Mouse (Mus musculus) myocyte (in vitro differentiated cells): Measurements from ENCODE around the gene Hcar1. TPM values are rescaled to one million over a fixed set of nuclear protein-coding genes. Genes with fewer than 3 reads are reported as not detected.

Experiments
- H3K27me3 ChIP-seq: one replicate; pipeline ENCODE4 v1.6.1; 2011; ENCODE audit not compliant: control insufficient read depth, insufficient read depth, insufficient read length
- H3K36me3 ChIP-seq: one replicate; pipeline ENCODE4 v1.6.1; 2011; ENCODE audit not compliant: control insufficient read depth, insufficient read depth
- H3K4me2 ChIP-seq: one replicate; pipeline ENCODE4 v1.6.1; 2011; ENCODE audit warnings: low read depth, control low read depth
- H3K4me3 ChIP-seq: one replicate; pipeline ENCODE4 v1.5.1; 2011; ENCODE audit warnings: mild to moderate bottlenecking, control low read depth, moderate library complexity
- H3K79me2 ChIP-seq: one replicate; pipeline ENCODE4 v1.6.1; 2011; ENCODE audit not compliant: control insufficient read depth, insufficient read depth
- H3ac ChIP-seq: one replicate; pipeline ENCODE4 v1.6.1; 2011; ENCODE audit not compliant: control insufficient read depth, insufficient read length
- CEBPB ChIP-seq: IDR thresholded peaks from 2 replicates; pipeline ENCODE4 v1.6.1; 2011; ENCODE audit warnings: mild to moderate bottlenecking, moderate library complexity; ENCODE audit not compliant: poor library complexity, insufficient read depth, severe bottlenecking
- E2F4 ChIP-seq: IDR thresholded peaks from one replicate; pipeline ENCODE4 v1.6.1; 2011; ENCODE audit warnings: mild to moderate bottlenecking, control low read depth, moderate library complexity; ENCODE audit not compliant: insufficient read depth
- MAX ChIP-seq: IDR thresholded peaks from one replicate; pipeline ENCODE4 v1.6.1; 2011; ENCODE audit warnings: low read depth, mild to moderate bottlenecking, control low read depth
- MYOD1 ChIP-seq, 3 experiments: IDR thresholded peaks; one replicate each; pipeline ENCODE4 v1.6.1; 2011; ENCODE audit warnings: control low read depth in 2 of 3, low read depth in 2 of 3, mild to moderate bottlenecking in 2 of 3, moderate library complexity in 1 of 3; ENCODE audit not compliant: insufficient read length in 2 of 3, control insufficient read depth in 1 of 3
- MYOG ChIP-seq, 3 experiments: IDR thresholded peaks; one replicate each; pipeline ENCODE4 v1.6.1; 2011; ENCODE audit warnings: control low read depth in 2 of 3, low read depth in 2 of 3, mild to moderate bottlenecking in 2 of 3; ENCODE audit not compliant: insufficient read length in 2 of 3, control insufficient read depth in 1 of 3, insufficient read depth in 1 of 3
- POLR2A ChIP-seq: IDR thresholded peaks from one replicate; pipeline ENCODE4 v1.6.1; 2011; ENCODE audit warnings: low read depth, mild to moderate bottlenecking, control low read depth, moderate library complexity; ENCODE audit not compliant: insufficient read length
- POLR2AphosphoS2 ChIP-seq: IDR thresholded peaks from one replicate; pipeline ENCODE4 v1.6.1; 2011; ENCODE audit warnings: low read depth, control low read depth; ENCODE audit not compliant: insufficient read length
- REST ChIP-seq: IDR thresholded peaks from one replicate; pipeline ENCODE4 v1.6.1; 2011; ENCODE audit warnings: mild to moderate bottlenecking, control low read depth, moderate library complexity; ENCODE audit not compliant: insufficient read depth, insufficient read length
- SRF ChIP-seq: IDR thresholded peaks from one replicate; pipeline ENCODE4 v1.6.1; 2011; ENCODE audit warnings: low read depth; ENCODE audit not compliant: control insufficient read depth, insufficient read length
- TCF12 ChIP-seq: IDR thresholded peaks from one replicate; pipeline ENCODE4 v1.6.1; 2011; ENCODE audit warnings: mild to moderate bottlenecking, control low read depth; ENCODE audit not compliant: poor library complexity, insufficient read depth, severe bottlenecking
- TCF3 ChIP-seq: IDR thresholded peaks from one replicate; pipeline ENCODE4 v1.6.1; 2011; ENCODE audit warnings: low read depth, control low read depth; ENCODE audit not compliant: insufficient read length
- USF1 ChIP-seq: IDR thresholded peaks from one replicate; pipeline ENCODE4 v1.6.1; 2011; ENCODE audit warnings: low read depth, mild to moderate bottlenecking, control low read depth, moderate library complexity
- polyA plus RNA-seq: library from polyadenylated mRNA; unstranded; fragments of >200 nt; fragmentation: generic; extraction: Trizol; gene quantifications from one replicate; pipeline ENCODE4 v1.2.1, GENCODE M21; 2012; ENCODE audit warnings: missing spikeins

Gene Hcar1
- polyA plus RNA-seq, 1 experiment: not detected

DNA sequence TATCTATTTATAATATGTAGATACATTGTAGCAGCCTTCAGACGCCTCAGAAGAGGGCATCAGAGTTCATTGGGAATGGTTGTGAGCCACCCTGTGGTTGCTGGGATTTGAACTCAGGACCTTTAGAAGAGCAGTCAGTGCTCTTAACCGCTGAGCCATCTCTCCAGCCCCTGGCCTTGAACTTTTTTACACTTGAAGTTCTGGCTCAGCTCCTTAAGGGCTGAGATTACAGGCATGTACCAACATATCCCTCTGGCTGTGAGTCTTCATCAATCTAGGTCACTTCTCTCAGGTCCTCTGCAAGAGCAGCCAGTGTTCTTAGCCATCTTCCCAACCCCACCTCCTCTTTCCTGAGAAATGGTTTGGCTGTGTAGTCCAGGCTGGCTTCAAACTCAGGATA lies 10.5 kb upstream of the Hcar1 start:
- H3K4me3 ChIP-seq: no peak overlapping the region
- H3K36me3 ChIP-seq: no peaks in the 10 kb centered on the region
- no peak overlapping the region for H3K4me2 ChIP-seq
- H3K27me3 ChIP-seq: no peaks in the 10 kb centered on the region
- no peaks in the 10 kb centered on the region for H3K79me2 ChIP-seq
- TF ChIP-seq REST (no peak), USF1 (no peak), TCF12 (no peak), E2F4 (no peak), POLR2AphosphoS2 (no peak), MYOG (IDR thresholded peaks at IDR 0.05; ENCODE audit: control insufficient read depth in 1 of 3, insufficient read depth in 1 of 3, insufficient read length in 2 of 3, low read depth in 2 of 3) (no peak)
- no peak overlapping the region for H3ac ChIP-seq

DNA sequence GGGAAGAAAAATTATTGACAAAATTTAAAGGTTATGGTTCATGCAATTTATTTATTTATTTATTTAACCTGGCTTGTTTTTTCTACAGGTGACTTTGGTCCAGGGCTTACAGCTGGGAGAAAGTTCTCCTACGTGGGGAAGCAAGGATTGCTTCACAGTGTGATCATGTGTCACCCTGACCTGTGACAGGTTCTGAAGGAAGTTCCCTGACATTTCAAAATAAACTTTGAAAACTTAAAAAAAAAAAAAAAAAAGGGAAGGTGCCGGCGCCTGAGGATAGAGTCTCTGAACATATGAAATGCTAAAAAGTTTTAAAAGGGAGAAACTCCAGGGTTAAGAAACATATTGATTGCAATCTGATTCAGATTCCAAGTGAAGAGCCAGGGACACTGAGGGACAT lies 6.5 kb upstream of the Hcar1 start:
- H3K4me2 ChIP-seq: no peak overlapping the region
- H3ac ChIP-seq: no peak overlapping the region
- TF ChIP-seq CEBPB: no peak
- TF ChIP-seq TCF12: no peak
- TF ChIP-seq MYOG (IDR thresholded peaks at IDR 0.05; ENCODE audit: control insufficient read depth in 1 of 3, insufficient read depth in 1 of 3, insufficient read length in 2 of 3, low read depth in 2 of 3): no peak
- no peak for TF ChIP-seq POLR2AphosphoS2
- no peak for TF ChIP-seq SRF
- TF ChIP-seq REST: no peak
- no peak for TF ChIP-seq E2F4
- TF ChIP-seq MYOD1 (IDR thresholded peaks at IDR 0.05; ENCODE audit: control insufficient read depth in 1 of 3, insufficient read length in 2 of 3, low read depth in 2 of 3): no peak
- TF ChIP-seq POLR2A: no peak
- no peak for TF ChIP-seq TCF3
- no peak for TF ChIP-seq MAX
- TF ChIP-seq USF1: no peak
- no peak overlapping the region for H3K4me3 ChIP-seq
- no peaks in the 10 kb centered on the region for H3K27me3 ChIP-seq
- no peaks in the 10 kb centered on the region for H3K79me2 ChIP-seq
- H3K36me3 ChIP-seq: no peaks in the 10 kb centered on the region

DNA sequence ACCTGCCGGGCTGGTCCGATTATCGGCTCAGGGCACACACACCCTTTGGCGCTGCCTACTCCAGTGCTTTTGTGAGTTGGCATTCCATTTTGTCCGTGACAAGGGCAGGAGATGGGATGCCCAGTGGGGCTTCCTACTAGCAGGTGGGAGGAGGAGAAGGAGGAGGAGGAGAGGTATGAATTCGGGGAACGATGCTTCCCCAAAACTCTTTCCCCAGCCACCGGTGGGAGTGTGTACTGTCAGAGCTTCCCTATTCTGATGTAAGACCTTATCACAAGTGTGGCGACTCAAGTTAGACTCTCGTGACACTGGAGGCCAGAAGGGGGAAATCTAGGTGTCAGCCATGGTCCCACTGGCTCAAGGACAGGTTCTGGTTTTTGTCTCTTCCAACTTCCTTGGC lies 4.5 kb upstream of the Hcar1 start:
- Histone ChIP-seq H3K27me3 (no peaks in the 10 kb centered on the region), H3K79me2 (no peaks in the 10 kb centered on the region), H3K4me3 (no peak overlapping the region), H3K4me2 (no peak overlapping the region), H3K36me3 (no peaks in the 10 kb centered on the region), H3ac (no peak overlapping the region)
- TF ChIP-seq USF1: no peak
- TF ChIP-seq POLR2A: no peak

DNA sequence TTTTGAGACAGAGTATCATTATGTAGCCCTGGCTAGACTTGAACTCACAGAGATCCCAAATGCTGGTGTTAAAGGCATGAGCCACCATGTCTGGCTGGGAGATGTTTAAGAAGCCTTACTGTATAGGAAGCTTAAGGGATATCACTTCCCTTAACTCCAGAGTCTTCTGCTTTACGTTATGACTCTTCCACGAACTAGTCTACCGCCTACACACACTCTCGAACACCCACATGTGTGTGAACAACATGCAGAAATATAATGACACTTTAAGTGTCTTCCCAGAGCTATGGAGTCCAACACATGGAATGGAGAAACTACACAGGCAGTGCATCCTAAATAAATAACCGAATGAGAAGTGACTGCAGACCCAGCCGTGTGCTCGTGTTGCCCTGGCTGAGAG lies 4.1 kb upstream of the Hcar1 start:
- no peak overlapping the region for H3K4me2 ChIP-seq
- TF ChIP-seq TCF3 (no peak), POLR2A (no peak), MYOG (IDR thresholded peaks at IDR 0.05; ENCODE audit: control insufficient read depth in 1 of 3, insufficient read depth in 1 of 3, insufficient read length in 2 of 3, low read depth in 2 of 3) (no peak), MAX (no peak), USF1 (no peak), E2F4 (no peak), TCF12 (no peak), POLR2AphosphoS2 (no peak), MYOD1 (IDR thresholded peaks at IDR 0.05; ENCODE audit: control insufficient read depth in 1 of 3, insufficient read length in 2 of 3, low read depth in 2 of 3) (no peak), REST (no peak), CEBPB (no peak)
- H3ac ChIP-seq: no peak overlapping the region
- H3K4me3 ChIP-seq: no peak overlapping the region
- no peaks in the 10 kb centered on the region for H3K27me3 ChIP-seq
- no peaks in the 10 kb centered on the region for H3K79me2 ChIP-seq
- H3K36me3 ChIP-seq: no peaks in the 10 kb centered on the region

GRCm38 (mm10) chr5:123880778-123881177 lies 958 bp upstream of the Hcar1 start:
- Histone ChIP-seq H3K27me3 (no peaks in the 10 kb centered on the region), H3K4me3 (no peak overlapping the region), H3ac (no peak overlapping the region), H3K79me2 (no peaks in the 10 kb centered on the region), H3K4me2 (no peak overlapping the region), H3K36me3 (no peaks in the 10 kb centered on the region)
- TF ChIP-seq MAX (no peak), E2F4 (no peak), SRF (no peak), USF1 (no peak), POLR2A (no peak), MYOD1 (IDR thresholded peaks at IDR 0.05; ENCODE audit: control insufficient read depth in 1 of 3, insufficient read length in 2 of 3, low read depth in 2 of 3) (no peak), REST (no peak), TCF3 (no peak), MYOG (IDR thresholded peaks at IDR 0.05; ENCODE audit: control insufficient read depth in 1 of 3, insufficient read depth in 1 of 3, insufficient read length in 2 of 3, low read depth in 2 of 3) (no peak), POLR2AphosphoS2 (no peak), TCF12 (no peak), CEBPB (no peak)
